Mouse (Mus musculus) heart, embryonic 12.5 days (tissue): ENCODE data around the gene Slc23a2. TPM values are rescaled to one million over a fixed set of nuclear protein-coding genes. Genes with fewer than 3 reads are reported as not detected.

ENCODE experiments used
- ATAC-seq: fragments of 200-750 bp; cut with Nextera tagmentation; 2 replicates; pipeline ENCODE4 v1.8.0; 2017; ENCODE audit warnings: moderate TSS enrichment, moderate library complexity; ENCODE audit not compliant: insufficient number of reproducible peaks, low FRiP score
- H3K27ac ChIP-seq: fragments of 300-500 bp; sonication (generic); 2 replicates; pipeline ENCODE4 v1.5.1; 2016; ENCODE audit warnings: mild to moderate bottlenecking, moderate library complexity; ENCODE audit not compliant: poor library complexity, severe bottlenecking
- H3K27me3 ChIP-seq: fragments of 300-500 bp; sonication (generic); replicated peaks from 2 replicates; pipeline ENCODE4 v1.6.1; 2016; ENCODE audit warnings: mild to moderate bottlenecking, moderate library complexity
- H3K36me3 ChIP-seq: fragments of 300-500 bp; sonication (generic); 2 replicates; pipeline ENCODE4 v1.6.1; 2016; ENCODE audit warnings: mild to moderate bottlenecking, moderate library complexity
- H3K4me1 ChIP-seq: fragments of 300-500 bp; sonication (generic); replicated peaks from 2 replicates; pipeline ENCODE4 v1.6.1; 2016; ENCODE audit warnings: mild to moderate bottlenecking
- H3K4me2 ChIP-seq: fragments of 300-500 bp; sonication (generic); 2 replicates; pipeline ENCODE4 v1.6.1; 2016; ENCODE audit warnings: mild to moderate bottlenecking, moderate library complexity
- H3K4me3 ChIP-seq: fragments of 300-500 bp; sonication (generic); 2 replicates; pipeline ENCODE4 v1.5.1; 2016; ENCODE audit warnings: mild to moderate bottlenecking
- H3K9ac ChIP-seq: fragments of 300-500 bp; sonication (generic); 2 replicates; pipeline ENCODE4 v1.6.1; 2016; ENCODE audit warnings: mild to moderate bottlenecking, moderate library complexity
- H3K9me3 ChIP-seq: fragments of 300-500 bp; sonication (generic); replicated peaks from 2 replicates; pipeline ENCODE4 v1.6.1; 2016; ENCODE audit warnings: mild to moderate bottlenecking, moderate library complexity
- WGBS: fragments of 180-500 bp; shearing (Covaris S2); methylation state at CpG from one replicate; pipeline ENCODE4 v1.1.7; 2016; 5-methylcytosine and 5-hydroxymethylcytosine counted together
- polyA plus RNA-seq: library from polyadenylated mRNA; unstranded; fragments of >200 nt; fragmentation: Nextera tagmentation; extraction: Ambion mirVana; gene quantifications from 2 replicates; pipeline ENCODE4 v1.2.1, GENCODE M21; 2016

Slc23a2 gene
- polyA plus RNA-seq, 1 experiment from 2014 or later, result 12.1 TPM

DNA sequence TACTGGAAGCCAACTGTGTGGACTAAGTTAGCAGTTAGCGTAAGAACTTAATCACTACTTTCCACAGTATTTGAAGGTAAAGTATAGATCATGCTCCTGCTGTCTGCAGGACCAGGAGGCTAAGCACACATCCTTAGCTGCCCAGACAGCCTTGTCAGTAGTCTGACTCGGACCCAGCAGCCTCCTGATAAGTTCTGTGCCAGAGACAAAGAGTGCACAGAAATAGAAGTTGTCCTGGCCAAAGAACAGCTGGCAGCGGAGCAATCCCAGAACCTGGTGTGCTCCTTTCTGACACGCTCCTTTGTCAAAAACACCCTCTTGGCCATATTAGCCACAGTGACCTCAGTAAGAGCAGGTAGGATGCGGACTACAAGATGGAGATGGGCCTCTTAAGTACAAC, 65.8 kb downstream of the Slc23a2 start:
- peak overlapping the region; percentile 59 for H3K27ac ChIP-seq
- no peak overlapping the region for H3K4me3 ChIP-seq
- WGBS, result 29% methylated on average over 5 of the region's 5 CpGs
- peaks cover 16% of the 10 kb centered on the region for H3K36me3 ChIP-seq
- no peaks in the 10 kb centered on the region for H3K27me3 ChIP-seq
- peaks cover 34% of the 10 kb centered on the region for H3K4me1 ChIP-seq
- no peak overlapping the region for H3K9ac ChIP-seq
- H3K4me2 ChIP-seq, result no peak overlapping the region
- peak; percentile 68; the same call in 1 of the 2 replicates for ATAC-seq
- no peaks in the 10 kb centered on the region for H3K9me3 ChIP-seq

DNA sequence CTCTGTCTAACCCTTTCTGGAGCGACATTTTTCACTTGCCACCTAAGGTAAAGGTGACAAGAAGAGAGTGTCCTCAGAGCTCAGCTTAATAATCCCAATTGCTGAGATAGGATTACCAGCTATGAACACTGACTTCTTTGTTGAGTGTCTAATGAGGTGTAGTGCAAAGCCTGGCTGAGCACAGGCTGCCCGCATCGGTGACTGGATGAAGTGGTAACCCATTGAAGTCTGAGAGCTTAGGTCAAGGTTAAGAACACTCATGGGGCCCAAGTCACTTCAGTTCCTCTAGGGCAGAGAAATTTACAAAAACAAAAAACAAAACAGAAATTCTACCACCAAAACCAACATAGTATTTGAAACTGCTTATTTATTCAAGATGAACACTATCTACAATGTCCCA, 71.9 kb downstream of the Slc23a2 start:
- 76% methylated on average over 3 of the region's 3 CpGs for WGBS

DNA sequence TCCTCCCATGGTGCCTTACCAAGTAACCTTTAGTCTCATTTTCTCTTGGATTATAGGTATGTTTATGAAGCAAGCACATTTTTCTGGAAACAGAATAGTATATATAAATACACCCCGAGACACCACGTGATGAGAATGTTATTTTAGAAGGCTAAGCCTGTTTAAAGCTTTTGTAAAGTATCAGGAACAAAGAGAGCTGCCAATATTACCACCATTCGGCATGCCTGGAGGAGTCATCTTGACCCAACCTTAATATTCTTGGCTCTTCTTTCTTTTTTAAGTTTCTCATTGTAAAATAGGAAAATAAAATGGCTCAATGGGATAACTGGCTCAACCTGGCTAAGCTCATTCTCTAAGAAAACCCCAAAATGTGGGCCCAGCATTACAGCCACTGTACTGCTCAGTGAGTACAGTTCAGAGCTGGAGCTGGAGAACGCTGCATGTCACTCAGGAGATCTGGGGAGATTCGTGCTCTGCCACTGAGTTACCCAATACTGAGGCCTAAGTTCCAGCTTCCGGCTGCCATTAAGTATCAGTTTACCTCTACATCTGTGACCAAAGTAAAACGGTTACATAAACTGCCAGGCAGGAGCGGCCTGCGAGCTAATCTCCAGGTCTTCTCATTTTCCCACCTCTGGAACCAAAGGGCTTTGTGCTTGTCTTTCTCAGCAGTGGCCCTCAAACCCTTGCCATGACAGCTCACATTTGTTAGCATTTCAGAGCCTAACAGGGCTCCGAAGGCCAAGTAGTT, 74.7 kb downstream of the Slc23a2 start:
- Histone ChIP-seq H3K36me3 (peaks cover 42% of the 10 kb centered on the region), H3K4me3 (no peak overlapping the region), H3K4me2 (no peak overlapping the region), H3K9ac (no peak overlapping the region), H3K9me3 (no peaks in the 10 kb centered on the region), H3K4me1 (no peaks in the 10 kb centered on the region), H3K27ac (no peak overlapping the region), H3K27me3 (no peaks in the 10 kb centered on the region)
- 84% methylated on average over 10 of the region's 10 CpGs for WGBS
- ATAC-seq, result no peak

More for the DNA sequence above, 71.9 kb downstream of the Slc23a2 start:
- Histone ChIP-seq H3K4me3 (no peak overlapping the region), H3K4me1 (peaks cover 13% of the 10 kb centered on the region), H3K27me3 (no peaks in the 10 kb centered on the region), H3K27ac (no peak overlapping the region), H3K36me3 (peaks cover 44% of the 10 kb centered on the region), H3K4me2 (no peak overlapping the region), H3K9me3 (no peaks in the 10 kb centered on the region), H3K9ac (no peak overlapping the region)
- no peak for ATAC-seq

DNA sequence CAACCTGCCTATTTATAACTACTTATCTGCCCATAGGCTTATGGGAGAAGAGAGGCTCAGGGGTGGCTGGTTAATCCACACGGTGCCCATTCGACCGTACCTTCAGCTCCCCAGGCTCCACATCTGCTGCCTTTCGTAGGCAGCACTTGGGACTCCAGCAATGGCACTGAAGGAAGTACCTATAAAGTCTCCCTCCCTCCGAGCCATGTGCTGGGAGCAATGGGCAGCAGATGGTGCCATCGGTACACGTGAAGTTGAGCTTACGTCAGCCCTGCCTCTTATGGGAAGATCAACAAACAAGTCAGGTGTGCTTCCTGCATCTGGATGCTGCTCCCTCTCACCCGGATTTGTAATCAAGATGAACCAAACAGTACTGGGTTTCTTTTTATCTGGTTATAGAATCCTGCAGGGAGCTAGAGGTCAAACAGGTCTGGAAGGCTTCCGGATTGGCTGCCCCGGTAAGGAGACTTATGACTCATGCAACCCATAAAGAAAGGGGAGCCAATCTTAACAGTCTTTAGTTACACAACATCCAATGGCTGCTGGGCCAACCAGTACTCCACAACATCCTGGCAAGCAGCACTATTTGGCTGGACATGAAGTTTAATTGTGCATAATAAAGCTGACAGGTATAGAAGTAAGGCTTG, 80.6 kb downstream of the Slc23a2 start:
- H3K36me3 ChIP-seq, result peaks cover 23% of the 10 kb centered on the region
- H3K9me3 ChIP-seq, result no peaks in the 10 kb centered on the region
- no peak overlapping the region for H3K9ac ChIP-seq
- no peak overlapping the region for H3K27ac ChIP-seq
- no peak overlapping the region for H3K4me2 ChIP-seq
- no peak for ATAC-seq
- no peak overlapping the region for H3K4me3 ChIP-seq
- peaks cover 14% of the 10 kb centered on the region for H3K4me1 ChIP-seq
- H3K27me3 ChIP-seq, result no peaks in the 10 kb centered on the region
- WGBS, result 71% methylated on average over 11 of the region's 11 CpGs

DNA sequence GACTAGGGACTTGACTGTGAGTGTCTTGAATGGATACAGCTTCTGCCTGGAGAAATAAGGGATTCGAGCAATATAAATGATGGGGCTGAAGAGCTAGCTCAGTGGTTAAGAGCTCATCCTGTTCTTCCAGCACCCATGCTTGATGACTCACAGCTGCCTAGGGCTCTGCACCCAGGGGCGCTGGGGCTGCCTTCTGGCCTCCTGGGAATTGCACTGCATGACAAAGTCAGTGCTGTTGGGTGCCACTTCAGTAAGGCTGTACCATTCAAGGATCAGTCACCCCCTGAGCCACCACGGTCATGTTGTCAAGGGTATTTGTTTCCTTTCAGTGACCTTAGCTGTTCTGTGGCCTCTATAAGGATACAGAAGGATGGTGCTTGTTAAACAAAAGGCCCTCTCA, 81.1 kb downstream of the Slc23a2 start:
- no peak overlapping the region for H3K4me2 ChIP-seq
- no peak for ATAC-seq
- no peak overlapping the region for H3K9ac ChIP-seq
- H3K4me3 ChIP-seq, result no peak overlapping the region
- peaks cover 14% of the 10 kb centered on the region for H3K4me1 ChIP-seq
- H3K27me3 ChIP-seq, result no peaks in the 10 kb centered on the region
- peaks cover 26% of the 10 kb centered on the region for H3K36me3 ChIP-seq
- 0 out of 2 replicates have a peak overlapping the region, but pooled peaks have one; percentile 15 for H3K27ac ChIP-seq
- 75% methylated on average over 3 of the region's 3 CpGs for WGBS
- no peaks in the 10 kb centered on the region for H3K9me3 ChIP-seq

DNA sequence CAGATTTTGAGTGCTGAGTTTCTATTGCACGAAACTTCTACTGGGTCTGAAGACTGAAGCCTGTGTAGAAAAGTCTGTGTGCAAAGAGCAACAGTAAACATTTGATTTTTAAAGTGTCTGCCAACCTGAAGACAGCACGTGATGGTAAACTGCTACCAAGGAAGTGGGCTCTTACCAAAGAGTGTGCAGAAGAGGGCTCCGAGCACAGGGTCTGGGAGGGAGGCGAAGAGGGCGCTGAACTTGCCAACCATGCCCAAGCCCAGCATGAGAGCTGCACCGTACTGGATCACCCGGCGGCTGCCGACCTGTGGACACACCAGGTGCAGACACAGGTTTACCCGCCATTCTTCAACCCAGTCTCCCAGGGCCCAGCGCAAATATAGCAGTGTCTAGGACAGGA, 83.0 kb downstream of the Slc23a2 start:
- no peaks in the 10 kb centered on the region for H3K27me3 ChIP-seq
- peaks cover 39% of the 10 kb centered on the region for H3K36me3 ChIP-seq
- no peak overlapping the region for H3K27ac ChIP-seq
- ATAC-seq, result no peak
- H3K4me3 ChIP-seq, result no peak overlapping the region
- H3K4me1 ChIP-seq, result peaks cover 14% of the 10 kb centered on the region
- no peak overlapping the region for H3K9ac ChIP-seq
- H3K9me3 ChIP-seq, result no peaks in the 10 kb centered on the region
- no peak overlapping the region for H3K4me2 ChIP-seq
- WGBS, result 91% methylated on average over 11 of the region's 11 CpGs

DNA sequence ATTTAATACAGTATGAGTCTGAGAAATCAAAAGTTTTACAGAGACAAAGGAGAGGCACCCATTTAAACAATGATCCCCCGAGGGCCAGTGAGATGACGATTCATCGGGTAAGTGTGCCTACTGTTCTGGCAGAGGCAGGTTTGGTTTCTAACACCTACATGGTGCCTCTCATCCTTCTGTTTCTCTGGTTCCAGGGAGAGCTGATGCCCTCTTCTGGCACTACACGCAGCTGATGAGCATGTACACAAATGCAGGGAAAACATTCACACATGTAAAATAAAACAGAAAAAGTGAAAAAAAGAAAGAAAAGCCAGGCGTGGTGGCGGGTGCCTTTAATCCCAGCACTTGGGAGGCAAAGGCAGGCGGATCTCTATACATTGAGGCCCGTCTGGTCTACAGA, 85.0 kb downstream of the Slc23a2 start:
- no peak overlapping the region for H3K9ac ChIP-seq
- peaks cover 41% of the 10 kb centered on the region for H3K36me3 ChIP-seq
- 84% methylated on average over 8 of the region's 8 CpGs for WGBS
- ATAC-seq, result no peak
- no peaks in the 10 kb centered on the region for H3K27me3 ChIP-seq
- H3K4me3 ChIP-seq, result no peak overlapping the region
- H3K9me3 ChIP-seq, result no peaks in the 10 kb centered on the region
- peaks cover 31% of the 10 kb centered on the region for H3K4me1 ChIP-seq
- no peak overlapping the region for H3K27ac ChIP-seq
- H3K4me2 ChIP-seq, result no peak overlapping the region

DNA sequence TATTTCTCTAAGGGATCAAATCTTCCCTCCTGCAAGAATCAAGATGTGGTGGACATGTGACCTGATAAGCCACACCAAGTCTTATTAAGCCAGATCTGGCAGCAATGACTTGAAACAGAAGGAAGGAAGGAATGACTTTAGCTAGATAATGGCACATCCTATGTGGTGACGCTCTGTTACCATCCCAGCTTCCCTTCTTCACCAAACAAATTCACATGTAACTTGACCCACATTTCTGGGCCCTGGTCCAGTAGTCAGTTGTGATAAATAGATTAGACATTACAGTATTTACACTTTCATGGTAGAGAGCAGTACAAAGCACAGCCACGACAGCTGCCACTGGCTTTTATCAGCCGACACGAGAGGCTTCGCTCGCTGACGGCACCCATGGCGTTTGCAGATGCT, 89.6 kb downstream of the Slc23a2 start:
- 25% methylated on average over 8 of the region's 8 CpGs for WGBS
- Histone ChIP-seq H3K27me3 (no peaks in the 10 kb centered on the region), H3K36me3 (peaks cover 32% of the 10 kb centered on the region), H3K4me1 (peaks cover 23% of the 10 kb centered on the region), H3K9me3 (no peaks in the 10 kb centered on the region), H3K9ac (no peak overlapping the region), H3K4me2 (no peak overlapping the region), H3K27ac (no peak overlapping the region; the same call in 1 of the 2 replicates), H3K4me3 (no peak overlapping the region)
- ATAC-seq, result no peak

DNA sequence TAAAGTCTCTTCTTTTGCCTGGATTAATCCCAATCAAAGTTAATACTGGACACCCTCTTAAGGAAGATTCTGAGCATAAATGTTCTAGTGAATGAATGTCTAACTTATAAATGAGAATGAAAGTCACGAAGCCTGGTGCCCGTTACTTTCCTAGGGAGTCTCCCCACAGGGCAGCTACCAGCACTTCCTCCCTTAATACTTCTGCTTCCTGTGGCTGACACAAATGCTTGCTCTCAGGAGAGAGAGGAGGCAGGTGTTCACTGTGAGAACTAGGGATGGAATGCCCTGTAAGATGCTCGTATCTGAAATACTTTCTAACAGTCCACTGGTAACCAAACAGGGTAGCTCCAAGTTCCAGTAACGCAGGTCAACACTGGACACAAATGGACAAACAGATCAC, 91.1 kb downstream of the Slc23a2 start:
- H3K36me3 ChIP-seq, result peaks cover 27% of the 10 kb centered on the region
- H3K9ac ChIP-seq, result no peak overlapping the region
- H3K27ac ChIP-seq, result no peak overlapping the region
- ATAC-seq, result no peak
- H3K4me1 ChIP-seq, result peaks cover 27% of the 10 kb centered on the region
- no peaks in the 10 kb centered on the region for H3K9me3 ChIP-seq
- 87% methylated on average over 4 of the region's 4 CpGs for WGBS
- H3K4me2 ChIP-seq, result no peak overlapping the region
- no peak overlapping the region for H3K4me3 ChIP-seq
- no peaks in the 10 kb centered on the region for H3K27me3 ChIP-seq

DNA sequence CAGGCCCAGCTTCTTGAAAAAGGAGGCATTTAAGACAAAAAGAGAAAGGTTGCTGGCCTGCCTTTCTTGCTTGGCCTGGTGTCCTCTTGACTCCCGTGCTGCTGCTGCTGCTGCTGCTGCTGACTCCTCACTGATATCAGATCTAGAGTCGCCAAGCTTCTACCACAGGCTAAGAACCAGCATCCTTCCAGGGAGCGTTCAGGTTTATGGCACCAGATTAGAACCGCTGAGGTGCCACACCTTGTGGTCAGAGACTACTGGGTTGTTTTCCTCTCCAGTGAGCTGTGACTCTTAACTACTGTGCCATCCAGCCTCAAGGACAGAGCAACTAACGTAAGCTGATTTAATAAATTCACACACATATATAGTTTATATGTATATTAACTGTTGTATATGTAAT, 93.1 kb downstream of the Slc23a2 start:
- Histone ChIP-seq H3K36me3 (peaks cover 10% of the 10 kb centered on the region), H3K9me3 (no peaks in the 10 kb centered on the region), H3K27me3 (no peaks in the 10 kb centered on the region), H3K4me1 (peaks cover 31% of the 10 kb centered on the region), H3K4me2 (no peak overlapping the region), H3K4me3 (no peak overlapping the region), H3K27ac (no peak overlapping the region), H3K9ac (no peak overlapping the region)
- ATAC-seq, result no peak
- WGBS, result 67% methylated on average over 5 of the region's 5 CpGs

DNA sequence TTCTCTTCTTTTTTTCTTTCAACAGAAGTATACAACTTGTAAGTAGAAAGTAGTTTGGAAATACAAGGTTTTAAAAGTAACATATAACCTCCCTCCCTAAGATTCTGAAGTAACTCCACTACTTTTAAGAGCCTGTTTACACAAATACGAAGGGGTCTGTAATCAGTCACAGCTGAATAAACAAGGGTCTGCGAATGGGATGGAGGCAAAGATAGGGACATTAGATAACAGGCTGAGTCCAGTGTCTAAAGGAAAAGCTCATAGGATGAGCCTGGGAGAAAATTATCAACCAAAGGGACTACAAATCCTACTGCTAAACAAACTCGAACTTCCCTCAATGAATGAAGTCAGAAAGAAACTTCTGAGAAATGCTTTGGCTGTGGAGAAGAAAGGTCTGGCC, 95.0 kb downstream of the Slc23a2 start:
- Histone ChIP-seq H3K4me1 (peaks cover 14% of the 10 kb centered on the region), H3K9me3 (no peaks in the 10 kb centered on the region), H3K4me3 (no peak overlapping the region), H3K36me3 (peaks cover 2% of the 10 kb centered on the region; the same call in 1 of the 2 replicates), H3K9ac (no peak overlapping the region), H3K27ac (no peak overlapping the region), H3K27me3 (no peaks in the 10 kb centered on the region), H3K4me2 (no peak overlapping the region)
- 14% methylated on average over 3 of the region's 3 CpGs for WGBS
- no peak for ATAC-seq
